Mouse (Mus musculus) G1E (cell line): Measurements from ENCODE around the gene Syn3.

ENCODE experiments used
- CTCF ChIP-seq: IDR thresholded peaks from 2 replicates; pipeline ENCODE4 v1.5.1; 2012; ENCODE audit warnings: low read depth, low read length, inconsistent platforms, mixed read lengths
- GATA1 ChIP-seq: IDR thresholded peaks from 2 replicates; pipeline ENCODE4 v1.6.1; 2012; ENCODE audit warnings: borderline replicate concordance, low read length, inconsistent platforms, mixed read lengths
- GATA2 ChIP-seq: IDR thresholded peaks from 2 replicates; pipeline ENCODE4 v1.6.1; 2012; ENCODE audit warnings: low read depth, low read length, inconsistent platforms, borderline replicate concordance
- POLR2AphosphoS5 ChIP-seq: IDR thresholded peaks from 2 replicates; pipeline ENCODE4 v1.6.1; 2012; ENCODE audit warnings: low read depth, low read length, inconsistent platforms; ENCODE audit not compliant: insufficient replicate concordance
- TAL1 ChIP-seq: conservative IDR thresholded peaks from 2 replicates; pipeline ENCODE4 v1.6.1; 2012; ENCODE audit warnings: low read depth, low read length, inconsistent platforms, mixed read lengths

DNA sequence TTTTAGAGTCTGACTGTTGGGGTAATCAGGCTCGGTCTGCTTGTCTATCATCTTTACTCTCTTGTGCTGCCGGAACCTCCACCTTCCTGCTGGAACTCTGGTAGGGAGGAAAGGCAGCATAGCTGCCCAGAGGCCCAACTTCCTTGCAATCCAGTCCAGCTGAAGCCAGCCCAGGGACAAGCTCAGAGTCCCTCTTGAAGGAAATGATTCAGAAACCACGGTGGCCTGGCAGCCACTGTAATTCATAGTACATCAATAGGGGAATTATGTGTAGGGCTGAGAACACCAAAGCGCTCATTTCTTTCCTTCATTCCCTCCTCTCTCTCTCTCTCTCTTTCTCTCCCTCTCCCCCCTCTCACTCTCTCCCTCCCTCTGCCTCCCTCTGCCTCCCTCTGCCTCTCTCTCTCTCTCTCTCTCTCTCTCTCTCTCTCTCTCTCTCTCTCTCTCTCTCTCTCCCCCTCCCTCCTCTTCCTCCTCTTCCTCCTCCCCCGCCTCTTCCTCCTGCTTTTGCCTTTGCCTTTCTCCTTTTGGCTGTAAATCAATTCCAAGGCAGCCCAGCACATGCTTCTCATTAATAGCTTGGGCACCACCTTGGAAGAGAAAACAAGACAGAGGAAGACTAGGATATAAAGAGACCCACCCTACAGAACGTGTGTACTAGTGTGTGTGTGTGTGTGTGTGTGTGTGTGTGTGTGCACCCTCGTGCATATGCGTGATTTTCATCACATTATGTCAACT, 315.4 kb downstream of the Syn3 start:
- TF ChIP-seq GATA2 (no peak), CTCF (no peak), GATA1 (no peak), TAL1 (no peak), POLR2AphosphoS5 (no peak)
